Mouse (Mus musculus): Measurements from ENCODE around the gene Slc25a11.

GRCm38 (mm10) chr11:70649185-70649734 is 2.0 kb upstream of the Slc25a11 start:
- TF ChIP-seq CTCF (IDR thresholded peaks at IDR 0.05; ENCODE audit: borderline replicate concordance, insufficient read depth, low read depth, low read length) (no peak), POLR2A (IDR thresholded peaks at IDR 0.05; ENCODE audit: borderline replicate concordance, insufficient read depth, low read length) (no peak)
